Mouse (Mus musculus): Measurements from ENCODE around the gene Gfra1. TPM values are rescaled to one million over a fixed set of nuclear protein-coding genes. Genes with fewer than 3 reads are reported as not detected.

Gene Gfra1
- polyA plus RNA-seq, 1 experiment from 2014 or later, result 17.3 TPM

DNA sequence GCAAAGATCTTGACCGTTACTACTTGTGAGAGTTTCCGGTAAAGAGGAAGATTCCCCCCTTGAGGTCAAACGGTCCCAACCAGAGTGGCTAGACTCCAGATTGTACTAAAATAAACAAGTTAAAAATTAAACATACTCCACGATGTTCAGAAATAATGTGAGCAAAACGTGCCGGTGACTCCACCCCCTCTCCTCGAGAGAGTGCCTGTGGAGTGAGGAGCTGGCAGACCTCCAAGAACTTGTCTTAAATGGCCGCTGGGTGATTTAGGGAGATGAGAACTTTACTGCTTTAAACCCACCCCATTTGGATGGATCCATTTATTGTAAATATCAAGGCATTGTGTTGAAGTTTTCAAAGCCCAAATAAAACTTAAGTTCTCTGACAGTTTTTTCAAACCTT lies 42.4 kb downstream of the Gfra1 start:
- H3K9ac ChIP-seq (replicated peaks; ENCODE audit: low read depth, low read length), result no peak overlapping the region
- ATAC-seq, result no peak
- WGBS, result 19% methylated on average over 8 of the region's 8 CpGs
- no peaks in the 10 kb centered on the region for H3K27me3 ChIP-seq (replicated peaks; ENCODE audit: control insufficient read depth, insufficient read depth, low read length)
- H3K27ac ChIP-seq (ENCODE audit: low read length), result no peak overlapping the region
- H3K4me1 ChIP-seq (replicated peaks; ENCODE audit: control insufficient read depth, insufficient read depth, low read length), result no peaks in the 10 kb centered on the region; the same call in 1 of the 2 replicates
- H3K9me3 ChIP-seq (ENCODE audit: control insufficient read depth, low read length), result no peaks in the 10 kb centered on the region
- H3K4me2 ChIP-seq (ENCODE audit: low read length), result no peak overlapping the region
- no peak overlapping the region for H3K4me3 ChIP-seq (replicated peaks; ENCODE audit: low read length)
- no peaks in the 10 kb centered on the region for H3K36me3 ChIP-seq (ENCODE audit: control insufficient read depth, insufficient read depth)

DNA sequence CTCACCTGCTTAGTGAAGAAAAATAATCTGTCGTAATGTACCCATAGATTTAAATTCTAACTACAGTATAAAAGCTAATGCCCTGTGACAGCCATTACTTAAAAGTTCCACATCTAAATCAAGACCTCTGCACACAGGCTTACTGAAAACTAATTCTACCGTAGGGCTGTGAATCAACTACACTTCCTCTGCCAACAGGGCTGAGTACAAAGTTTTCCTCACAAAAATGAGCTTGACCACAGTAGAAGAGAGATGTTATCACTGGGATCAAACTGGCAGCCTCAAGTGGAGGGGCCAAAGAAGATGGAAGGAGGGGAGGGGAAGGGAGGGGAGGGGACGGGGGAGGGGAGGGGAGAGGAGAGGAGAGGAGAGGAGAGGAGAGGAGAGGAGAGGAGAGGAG lies 42.9 kb downstream of the Gfra1 start:
- Histone ChIP-seq H3K27ac (ENCODE audit: low read length) (no peak overlapping the region), H3K9me3 (ENCODE audit: control insufficient read depth, low read length) (no peaks in the 10 kb centered on the region), H3K4me1 (replicated peaks; ENCODE audit: control insufficient read depth, insufficient read depth, low read length) (no peaks in the 10 kb centered on the region; the same call in 1 of the 2 replicates), H3K36me3 (ENCODE audit: control insufficient read depth, insufficient read depth) (no peaks in the 10 kb centered on the region), H3K4me2 (ENCODE audit: low read length) (no peak overlapping the region), H3K4me3 (replicated peaks; ENCODE audit: low read length) (no peak overlapping the region), H3K9ac (replicated peaks; ENCODE audit: low read depth, low read length) (no peak overlapping the region), H3K27me3 (replicated peaks; ENCODE audit: control insufficient read depth, insufficient read depth, low read length) (no peaks in the 10 kb centered on the region)
- ATAC-seq, result no peak
- 63% methylated on average over 2 of the region's 3 CpGs for WGBS

DNA sequence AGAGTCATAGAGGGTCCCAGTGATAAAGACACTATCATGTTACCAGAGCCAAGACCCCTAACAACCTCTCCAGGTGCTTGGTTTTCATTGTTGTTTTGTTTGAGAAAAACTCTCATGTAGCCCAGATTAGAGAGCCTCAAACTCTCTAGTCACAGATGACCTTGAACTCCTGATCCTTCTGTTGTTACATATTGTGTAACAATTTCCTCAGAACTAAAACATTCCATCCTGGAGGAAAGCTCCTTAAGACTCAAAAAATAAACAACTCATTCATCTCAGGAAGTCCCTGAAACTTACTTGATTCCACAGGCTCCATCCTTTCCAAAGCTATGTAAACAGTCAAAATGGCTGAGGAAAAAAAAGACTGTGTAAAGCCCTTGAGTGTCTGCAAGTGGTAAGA lies 49.0 kb downstream of the Gfra1 start:
- Histone ChIP-seq H3K4me1 (replicated peaks; ENCODE audit: control insufficient read depth, insufficient read depth, low read length) (no peaks in the 10 kb centered on the region), H3K36me3 (ENCODE audit: control insufficient read depth, insufficient read depth) (no peaks in the 10 kb centered on the region), H3K4me3 (replicated peaks; ENCODE audit: low read length) (no peak overlapping the region), H3K27ac (ENCODE audit: low read length) (no peak overlapping the region), H3K9me3 (ENCODE audit: control insufficient read depth, low read length) (no peaks in the 10 kb centered on the region), H3K9ac (replicated peaks; ENCODE audit: low read depth, low read length) (no peak overlapping the region), H3K27me3 (replicated peaks; ENCODE audit: control insufficient read depth, insufficient read depth, low read length) (no peaks in the 10 kb centered on the region), H3K4me2 (ENCODE audit: low read length) (no peak overlapping the region)
- no peak for ATAC-seq

DNA sequence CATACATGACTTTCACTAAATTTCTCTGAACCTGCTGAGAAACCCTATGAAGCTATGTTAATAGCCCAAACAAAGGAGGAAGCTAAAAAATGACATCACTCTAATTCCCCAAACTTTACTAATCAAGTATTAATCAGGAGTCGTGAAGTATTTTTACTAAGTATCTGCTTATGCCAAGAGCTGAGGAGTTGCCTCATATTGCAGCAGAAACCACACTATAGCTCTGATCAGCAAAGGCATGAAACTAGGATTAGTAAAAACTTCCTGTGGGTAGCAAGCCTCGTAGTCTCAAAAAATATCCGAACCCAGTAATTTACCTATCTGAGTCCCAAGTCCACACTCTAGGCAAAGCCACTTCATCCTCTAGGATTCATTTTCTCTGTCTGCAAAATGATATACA lies 55.5 kb downstream of the Gfra1 start:
- WGBS, result 76% methylated on average over 3 of the region's 3 CpGs
- Histone ChIP-seq H3K4me1 (replicated peaks; ENCODE audit: control insufficient read depth, insufficient read depth, low read length) (no peaks in the 10 kb centered on the region), H3K4me2 (ENCODE audit: low read length) (no peak overlapping the region), H3K4me3 (replicated peaks; ENCODE audit: low read length) (no peak overlapping the region), H3K27ac (ENCODE audit: low read length) (no peak overlapping the region), H3K9ac (replicated peaks; ENCODE audit: low read depth, low read length) (no peak overlapping the region), H3K9me3 (ENCODE audit: control insufficient read depth, low read length) (no peaks in the 10 kb centered on the region), H3K27me3 (replicated peaks; ENCODE audit: control insufficient read depth, insufficient read depth, low read length) (no peaks in the 10 kb centered on the region), H3K36me3 (ENCODE audit: control insufficient read depth, insufficient read depth) (no peaks in the 10 kb centered on the region)
- no peak for ATAC-seq

DNA sequence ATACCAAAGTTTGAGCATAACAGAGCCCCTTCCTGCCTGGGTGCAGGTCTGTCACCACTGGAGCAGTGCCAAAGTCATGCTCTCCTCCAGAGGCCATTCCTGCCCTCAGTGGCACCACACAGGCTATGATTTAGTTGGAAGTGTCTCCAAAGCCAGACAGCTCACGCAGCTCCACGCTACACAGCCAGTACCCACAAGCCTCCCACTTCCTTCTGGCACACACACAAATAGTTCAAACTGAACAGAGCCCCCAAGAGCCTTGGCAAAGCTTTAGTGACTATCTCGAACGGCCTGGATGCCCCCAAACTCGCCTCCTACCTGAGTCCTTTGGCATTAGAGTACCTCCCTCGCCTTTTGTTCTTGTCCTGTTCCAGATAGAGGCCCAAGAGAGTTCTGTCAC lies 56.5 kb downstream of the Gfra1 start:
- no peak overlapping the region for H3K9ac ChIP-seq (replicated peaks; ENCODE audit: low read depth, low read length)
- ATAC-seq, result no peak
- no peaks in the 10 kb centered on the region for H3K9me3 ChIP-seq (ENCODE audit: control insufficient read depth, low read length)
- no peak overlapping the region for H3K4me2 ChIP-seq (ENCODE audit: low read length)
- H3K36me3 ChIP-seq (ENCODE audit: control insufficient read depth, insufficient read depth), result no peaks in the 10 kb centered on the region
- H3K4me1 ChIP-seq (replicated peaks; ENCODE audit: control insufficient read depth, insufficient read depth, low read length), result no peaks in the 10 kb centered on the region
- 75% methylated on average over 6 of the region's 6 CpGs for WGBS
- H3K4me3 ChIP-seq (replicated peaks; ENCODE audit: low read length), result no peak overlapping the region
- H3K27ac ChIP-seq (ENCODE audit: low read length), result no peak overlapping the region
- H3K27me3 ChIP-seq (replicated peaks; ENCODE audit: control insufficient read depth, insufficient read depth, low read length), result no peaks in the 10 kb centered on the region

DNA sequence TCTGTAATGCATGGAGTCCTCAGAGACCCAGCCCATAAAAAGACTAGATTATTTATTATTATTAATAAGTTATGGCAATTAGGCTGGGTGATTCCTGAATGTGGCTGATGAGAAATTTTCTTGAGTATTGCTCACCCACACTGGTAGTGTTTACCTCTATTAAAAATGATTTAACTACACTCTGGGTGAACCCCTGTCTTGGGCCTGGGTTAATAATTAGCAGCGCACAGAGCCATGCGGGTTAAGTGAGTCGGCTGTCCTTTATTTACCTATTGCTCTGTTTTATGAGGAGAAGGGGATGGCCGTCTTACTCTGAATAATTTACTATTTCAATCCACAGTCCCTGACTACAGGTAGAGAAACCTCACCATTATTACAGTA lies 59.1 kb downstream of the Gfra1 start:
- Histone ChIP-seq H3K27me3 (replicated peaks; ENCODE audit: control insufficient read depth, insufficient read depth, low read length) (no peaks in the 10 kb centered on the region), H3K36me3 (ENCODE audit: control insufficient read depth, insufficient read depth) (no peaks in the 10 kb centered on the region), H3K4me3 (replicated peaks; ENCODE audit: low read length) (no peak overlapping the region), H3K4me1 (replicated peaks; ENCODE audit: control insufficient read depth, insufficient read depth, low read length) (no peaks in the 10 kb centered on the region), H3K9ac (replicated peaks; ENCODE audit: low read depth, low read length) (no peak overlapping the region), H3K9me3 (ENCODE audit: control insufficient read depth, low read length) (no peaks in the 10 kb centered on the region), H3K4me2 (ENCODE audit: low read length) (no peak overlapping the region), H3K27ac (ENCODE audit: low read length) (no peak overlapping the region)
- WGBS, result 70% methylated on average over 4 of the region's 4 CpGs
- ATAC-seq, result no peak

DNA sequence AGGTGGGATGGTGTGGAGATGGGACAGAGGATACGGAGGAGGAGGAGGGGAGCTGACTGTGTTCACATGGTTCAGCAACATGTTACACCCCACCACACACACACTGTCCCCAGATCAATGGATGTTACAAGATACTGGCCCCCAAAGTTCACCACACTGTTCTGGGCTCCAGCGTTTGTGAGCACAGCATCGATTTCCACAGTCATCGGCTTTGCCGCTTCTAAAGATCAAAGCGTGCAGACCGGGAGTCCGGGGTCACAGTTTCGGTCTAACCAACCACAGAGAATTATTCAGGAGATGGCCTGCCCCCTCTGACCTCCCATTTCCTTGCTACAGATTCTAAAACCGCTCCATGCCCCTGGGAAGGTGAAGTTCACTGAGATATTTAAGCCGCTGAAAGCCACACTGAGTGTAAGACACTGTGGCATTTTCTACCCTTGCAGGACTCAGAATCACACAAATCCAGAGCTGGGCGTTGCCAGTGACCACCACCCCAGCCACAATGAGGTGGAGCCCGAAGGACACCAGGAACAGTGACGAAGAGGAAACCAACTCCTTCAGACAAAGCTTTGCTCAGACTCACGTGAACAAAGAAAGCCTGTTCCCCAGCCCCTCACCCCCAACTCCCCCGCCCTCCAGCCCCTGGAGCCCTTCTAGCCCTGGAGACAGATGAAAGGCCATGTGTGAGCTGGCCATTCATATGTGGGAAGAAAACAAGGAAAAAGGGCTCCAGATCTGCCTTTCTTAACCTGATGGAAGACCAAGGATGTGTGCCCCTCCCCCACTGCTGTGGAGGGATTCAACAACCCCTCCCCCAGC lies 59.7 kb downstream of the Gfra1 start:
- Histone ChIP-seq H3K9ac (replicated peaks; ENCODE audit: low read depth, low read length) (no peak overlapping the region), H3K27me3 (replicated peaks; ENCODE audit: control insufficient read depth, insufficient read depth, low read length) (no peaks in the 10 kb centered on the region), H3K4me1 (replicated peaks; ENCODE audit: control insufficient read depth, insufficient read depth, low read length) (no peaks in the 10 kb centered on the region), H3K4me3 (replicated peaks; ENCODE audit: low read length) (no peak overlapping the region), H3K36me3 (ENCODE audit: control insufficient read depth, insufficient read depth) (no peaks in the 10 kb centered on the region), H3K9me3 (ENCODE audit: control insufficient read depth, low read length) (no peaks in the 10 kb centered on the region), H3K27ac (ENCODE audit: low read length) (no peak overlapping the region), H3K4me2 (ENCODE audit: low read length) (no peak overlapping the region)
- ATAC-seq, result no peak
- 59% methylated on average over 16 of the region's 16 CpGs for WGBS

DNA sequence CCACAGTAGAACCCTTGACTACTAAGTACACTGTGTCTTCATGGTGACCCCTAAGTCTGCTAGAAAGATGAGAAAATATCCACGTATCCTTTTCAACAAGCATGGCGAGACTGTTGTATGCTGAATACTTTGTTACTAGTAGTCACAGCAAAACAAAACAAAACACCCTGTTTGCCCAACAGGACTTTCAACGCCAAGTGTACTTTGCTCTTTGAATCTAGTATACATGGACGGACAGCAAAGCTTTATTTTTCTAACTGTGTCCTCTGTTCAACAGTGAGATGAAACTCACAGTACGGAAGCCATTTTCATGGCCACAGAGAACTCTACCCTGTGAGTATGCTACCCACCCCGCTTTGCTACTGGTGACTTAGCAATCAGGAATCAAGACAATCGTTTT lies 62.6 kb downstream of the Gfra1 start:
- ATAC-seq, result no peak
- 89% methylated on average over 7 of the region's 7 CpGs for WGBS
- H3K36me3 ChIP-seq (ENCODE audit: control insufficient read depth, insufficient read depth), result no peaks in the 10 kb centered on the region
- no peak overlapping the region for H3K4me2 ChIP-seq (ENCODE audit: low read length)
- no peaks in the 10 kb centered on the region for H3K4me1 ChIP-seq (replicated peaks; ENCODE audit: control insufficient read depth, insufficient read depth, low read length)
- H3K9ac ChIP-seq (replicated peaks; ENCODE audit: low read depth, low read length), result no peak overlapping the region
- no peak overlapping the region for H3K27ac ChIP-seq (ENCODE audit: low read length)
- no peak overlapping the region for H3K4me3 ChIP-seq (replicated peaks; ENCODE audit: low read length)
- H3K27me3 ChIP-seq (replicated peaks; ENCODE audit: control insufficient read depth, insufficient read depth, low read length), result no peaks in the 10 kb centered on the region
- H3K9me3 ChIP-seq (ENCODE audit: control insufficient read depth, low read length), result no peaks in the 10 kb centered on the region

DNA sequence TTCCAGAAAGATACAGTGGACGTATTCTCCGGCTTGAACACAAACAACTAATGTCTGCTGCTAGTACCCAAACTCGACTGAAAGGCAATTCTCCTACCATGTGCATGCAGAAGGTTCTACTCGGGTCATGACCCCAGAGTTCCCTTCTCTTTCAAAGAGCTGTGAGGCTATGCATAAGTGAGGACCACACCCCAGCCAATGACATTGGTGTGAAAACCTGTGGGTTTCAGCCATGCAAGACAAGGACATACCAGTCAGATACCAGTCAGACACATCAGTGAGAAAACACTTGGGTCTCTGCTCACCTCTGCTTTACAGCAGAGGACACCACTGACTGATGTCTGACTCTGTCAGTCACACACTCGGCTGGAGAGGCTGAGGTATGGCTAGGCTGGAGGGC lies 63.9 kb downstream of the Gfra1 start:
- Histone ChIP-seq H3K36me3 (ENCODE audit: control insufficient read depth, insufficient read depth) (no peaks in the 10 kb centered on the region), H3K27ac (ENCODE audit: low read length) (no peak overlapping the region), H3K4me3 (replicated peaks; ENCODE audit: low read length) (no peak overlapping the region), H3K9me3 (ENCODE audit: control insufficient read depth, low read length) (no peaks in the 10 kb centered on the region), H3K4me1 (replicated peaks; ENCODE audit: control insufficient read depth, insufficient read depth, low read length) (no peaks in the 10 kb centered on the region), H3K27me3 (replicated peaks; ENCODE audit: control insufficient read depth, insufficient read depth, low read length) (no peaks in the 10 kb centered on the region), H3K4me2 (ENCODE audit: low read length) (no peak overlapping the region), H3K9ac (replicated peaks; ENCODE audit: low read depth, low read length) (no peak overlapping the region)
- no peak for ATAC-seq
- 82% methylated on average over 5 of the region's 5 CpGs for WGBS

DNA sequence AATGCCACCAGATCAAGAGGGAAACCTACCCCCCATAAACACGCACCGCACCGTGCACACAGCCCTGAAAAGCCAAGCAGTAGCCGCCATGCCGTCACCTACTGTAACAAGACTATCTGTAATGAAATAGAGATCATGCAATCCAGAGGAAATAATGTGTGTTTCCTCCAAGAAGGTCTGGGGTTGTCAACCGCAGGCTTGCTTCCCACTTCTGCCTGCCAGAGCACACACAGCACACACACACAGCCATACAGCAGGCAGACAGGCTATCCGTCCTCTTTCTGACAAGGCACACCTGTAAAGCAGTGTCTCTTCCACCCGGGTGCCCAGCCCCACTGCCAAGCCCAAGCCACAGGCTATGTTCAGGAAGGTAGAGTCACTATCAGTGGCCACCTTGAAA lies 66.2 kb downstream of the Gfra1 start:
- Histone ChIP-seq H3K36me3 (ENCODE audit: control insufficient read depth, insufficient read depth) (no peaks in the 10 kb centered on the region), H3K9me3 (ENCODE audit: control insufficient read depth, low read length) (no peaks in the 10 kb centered on the region), H3K4me3 (replicated peaks; ENCODE audit: low read length) (no peak overlapping the region), H3K27ac (ENCODE audit: low read length) (no peak overlapping the region), H3K4me1 (replicated peaks; ENCODE audit: control insufficient read depth, insufficient read depth, low read length) (no peaks in the 10 kb centered on the region), H3K9ac (replicated peaks; ENCODE audit: low read depth, low read length) (no peak overlapping the region), H3K4me2 (ENCODE audit: low read length) (no peak overlapping the region), H3K27me3 (replicated peaks; ENCODE audit: control insufficient read depth, insufficient read depth, low read length) (no peaks in the 10 kb centered on the region)
- 89% methylated on average over 8 of the region's 8 CpGs for WGBS
- ATAC-seq, result no peak
